Mouse (Mus musculus) hindbrain, postnatal 0 days (tissue): ENCODE measurements around the gene Usp32. TPM values are rescaled to one million over a fixed set of nuclear protein-coding genes. Genes with fewer than 3 reads are reported as not detected.
"Not testable (repeated sequence)": the region's sequence is repeated elsewhere in the genome, so short reads cannot be mapped to it uniquely, and the experiment has no call there.

ENCODE experiments used
- ATAC-seq: fragments of 200-750 bp; cut with Nextera tagmentation; 2 replicates; pipeline ENCODE4 v1.8.0; 2017; ENCODE audit warnings: mild to moderate bottlenecking, moderate TSS enrichment, moderate library complexity
- DNase-seq: peaks from one replicate; pipeline ENCODE4 v3.0.0-alpha.2; 2015; ENCODE audit warnings: low spot score
- H3K27ac ChIP-seq: fragments of 300-500 bp; sonication (generic); 2 replicates; pipeline ENCODE4 v1.5.1; 2014; ENCODE audit warnings: mild to moderate bottlenecking
- H3K27me3 ChIP-seq: fragments of 300-500 bp; sonication (generic); 2 replicates; pipeline ENCODE4 v1.6.1; 2014; ENCODE audit warnings: low read length, mixed read lengths; ENCODE audit not compliant: insufficient read depth
- H3K36me3 ChIP-seq: fragments of 300-500 bp; sonication (generic); 2 replicates; pipeline ENCODE4 v1.6.1; 2014; ENCODE audit warnings: low read length, mixed read lengths; ENCODE audit not compliant: insufficient read depth
- H3K4me1 ChIP-seq: fragments of 300-500 bp; sonication (generic); 2 replicates; pipeline ENCODE4 v1.6.1; 2014; ENCODE audit warnings: antibody characterized with exemption, low read length, mixed read lengths; ENCODE audit not compliant: insufficient read depth
- H3K4me2 ChIP-seq: fragments of 300-500 bp; sonication (generic); 2 replicates; pipeline ENCODE4 v1.6.1; 2014; ENCODE audit warnings: low read depth, mild to moderate bottlenecking, low read length, moderate library complexity, mixed read lengths
- H3K4me3 ChIP-seq: fragments of 300-500 bp; sonication (generic); 2 replicates; pipeline ENCODE4 v1.5.1; 2014; ENCODE audit warnings: low read length
- H3K9ac ChIP-seq: fragments of 300-500 bp; sonication (generic); replicated peaks from 2 replicates; pipeline ENCODE4 v1.6.1; 2014; ENCODE audit warnings: mild to moderate bottlenecking, low read length, moderate library complexity, mixed read lengths
- H3K9me3 ChIP-seq: fragments of 300-500 bp; sonication (generic); 2 replicates; pipeline ENCODE4 v1.6.1; 2016; ENCODE audit warnings: low read length, mixed read lengths
- CTCF ChIP-seq: IDR thresholded peaks from 2 replicates; pipeline ENCODE4 v1.5.1; 2016; ENCODE audit warnings: antibody characterized with exemption, control low read depth, low read depth
- WGBS: fragments of 180-500 bp; shearing (Covaris S2); extraction: QIAGEN DNeasy Blood & Tissue Kit; methylation state at CpG from one replicate; pipeline ENCODE4 v1.1.7; 2014; 5-methylcytosine and 5-hydroxymethylcytosine counted together
- polyA plus RNA-seq: library from polyadenylated mRNA; unstranded; fragments of >200 nt; fragmentation: Nextera tagmentation; extraction: Ambion mirVana; gene quantifications from 2 replicates; pipeline ENCODE4 v1.2.1, GENCODE M21; 2015
- total RNA-seq: library from RNA; depleted of rRNA; stranded (reverse); fragments of >200 nt; gene quantifications from 2 replicates; pipeline ENCODE4 v1.2.3, GENCODE M21; 2014

Usp32 gene
- total and polyA plus RNA-seq, 2 experiments from 2014 or later = 10.0 to 33.3 TPM

DNA sequence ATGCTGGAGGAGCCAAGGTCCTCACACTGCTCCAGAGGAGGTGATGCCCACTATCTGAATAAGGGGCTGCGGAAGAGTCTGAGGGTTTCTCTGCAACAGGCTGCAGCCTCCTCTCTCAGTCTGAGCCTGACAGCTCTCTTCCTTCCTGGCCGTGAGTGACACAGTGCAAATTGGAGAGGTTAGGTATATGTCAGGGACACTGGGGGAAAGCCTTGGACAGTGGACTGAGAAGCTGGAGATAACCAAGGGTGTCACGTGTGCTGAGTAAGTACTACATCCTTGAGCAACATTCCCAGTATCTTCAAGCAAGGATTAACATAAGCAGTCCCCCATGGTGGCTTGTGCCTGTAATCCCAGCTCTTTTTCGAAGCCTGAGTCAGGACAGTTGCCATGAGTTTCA lies 38.5 kb upstream of the Usp32 start:
- ATAC-seq (no peak), DNase-seq (no peak)
- H3K4me2 ChIP-seq = no peak overlapping the region
- WGBS = 86% methylated on average over 4 of the region's 4 CpGs
- no peak overlapping the region for H3K9ac ChIP-seq
- no peaks in the 10 kb centered on the region for H3K36me3 ChIP-seq
- H3K9me3 ChIP-seq = no peaks in the 10 kb centered on the region
- H3K27ac ChIP-seq = no peak overlapping the region
- no peak for TF ChIP-seq CTCF
- no peak overlapping the region for H3K4me3 ChIP-seq
- H3K4me1 ChIP-seq = no peaks in the 10 kb centered on the region
- H3K27me3 ChIP-seq = no peaks in the 10 kb centered on the region

DNA sequence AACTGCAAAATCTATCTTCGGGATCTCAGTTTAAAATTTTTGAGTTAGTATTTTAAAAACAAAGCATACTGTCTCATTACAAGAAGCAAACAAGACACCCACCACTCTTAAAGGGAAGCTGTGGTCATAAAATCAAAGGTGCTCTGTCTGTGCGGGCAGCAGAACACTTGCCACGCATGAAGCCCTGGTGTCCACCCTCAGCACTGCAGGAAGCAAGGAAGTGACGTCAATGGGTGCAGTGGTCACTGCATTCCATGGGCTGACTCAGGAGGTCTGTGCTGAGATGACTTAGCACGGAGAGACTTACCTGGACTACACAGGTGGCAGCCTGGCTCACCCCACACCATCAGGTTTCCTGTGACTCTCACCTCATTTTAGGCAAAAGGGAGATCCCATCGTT lies 37.8 kb upstream of the Usp32 start:
- TF ChIP-seq CTCF = no peak
- WGBS = 86% methylated on average over 6 of the region's 6 CpGs
- Histone ChIP-seq H3K9me3 (no peaks in the 10 kb centered on the region), H3K27me3 (no peaks in the 10 kb centered on the region), H3K4me3 (no peak overlapping the region), H3K4me1 (no peaks in the 10 kb centered on the region), H3K9ac (no peak overlapping the region), H3K4me2 (no peak overlapping the region), H3K36me3 (no peaks in the 10 kb centered on the region), H3K27ac (no peak overlapping the region)
- DNase-seq (no peak), ATAC-seq (no peak)

DNA sequence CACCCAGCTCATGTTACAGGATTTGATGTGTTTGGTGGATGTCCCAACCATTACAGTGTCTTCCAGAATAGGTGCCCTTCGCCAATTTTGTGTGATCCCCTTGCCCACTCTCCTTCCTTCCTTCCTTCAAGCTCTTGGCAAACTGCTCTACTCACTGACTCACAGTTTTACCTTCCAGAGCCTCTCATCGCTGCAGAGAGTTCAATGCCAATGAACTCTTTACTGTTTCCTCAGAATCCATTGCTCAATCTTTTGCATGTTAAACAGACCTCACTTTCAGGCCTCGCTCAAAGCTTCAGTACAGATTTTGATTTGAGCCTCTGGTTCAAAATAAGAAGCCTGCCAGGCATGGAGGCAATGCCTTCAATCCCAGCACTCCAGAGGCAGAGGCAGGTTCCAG lies 36.0 kb upstream of the Usp32 start:
- TF ChIP-seq CTCF = no peak
- Histone ChIP-seq H3K4me1 (no peaks in the 10 kb centered on the region), H3K27me3 (no peaks in the 10 kb centered on the region), H3K27ac (no peak overlapping the region), H3K9ac (no peak overlapping the region), H3K36me3 (no peaks in the 10 kb centered on the region), H3K4me2 (no peak overlapping the region), H3K9me3 (no peaks in the 10 kb centered on the region), H3K4me3 (no peak overlapping the region)
- ATAC-seq (no peak), DNase-seq (no peak)
- WGBS = 70% methylated on average over 3 of the region's 3 CpGs

DNA sequence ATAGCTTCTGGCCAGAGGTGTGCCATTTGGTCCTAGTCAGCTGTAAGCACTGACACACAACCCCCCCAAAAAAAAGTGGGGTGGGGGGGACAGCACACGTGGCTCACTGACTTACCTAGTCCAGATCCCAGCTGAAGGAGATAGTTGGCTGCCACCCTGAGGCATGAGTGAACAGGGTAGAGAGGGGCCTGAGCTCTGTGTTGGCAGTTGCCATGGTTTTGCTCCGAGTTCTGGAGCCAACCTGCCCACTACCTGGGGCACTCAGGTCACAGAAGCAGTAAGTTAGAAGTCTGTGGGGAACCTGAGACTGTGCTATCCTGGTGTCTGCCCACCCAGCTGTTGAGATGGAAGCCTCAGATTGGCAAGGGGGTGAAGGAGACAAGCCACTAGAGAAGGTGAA lies 30.9 kb upstream of the Usp32 start:
- Histone ChIP-seq H3K9ac (no peak overlapping the region), H3K27ac (no peak overlapping the region), H3K4me3 (no peak overlapping the region), H3K4me1 (no peaks in the 10 kb centered on the region), H3K36me3 (no peaks in the 10 kb centered on the region), H3K27me3 (no peaks in the 10 kb centered on the region), H3K9me3 (no peaks in the 10 kb centered on the region), H3K4me2 (no peak overlapping the region)
- DNase-seq (no peak), ATAC-seq (no peak)
- TF ChIP-seq CTCF = no peak
- 46% methylated on average over 2 of the region's 2 CpGs for WGBS

DNA sequence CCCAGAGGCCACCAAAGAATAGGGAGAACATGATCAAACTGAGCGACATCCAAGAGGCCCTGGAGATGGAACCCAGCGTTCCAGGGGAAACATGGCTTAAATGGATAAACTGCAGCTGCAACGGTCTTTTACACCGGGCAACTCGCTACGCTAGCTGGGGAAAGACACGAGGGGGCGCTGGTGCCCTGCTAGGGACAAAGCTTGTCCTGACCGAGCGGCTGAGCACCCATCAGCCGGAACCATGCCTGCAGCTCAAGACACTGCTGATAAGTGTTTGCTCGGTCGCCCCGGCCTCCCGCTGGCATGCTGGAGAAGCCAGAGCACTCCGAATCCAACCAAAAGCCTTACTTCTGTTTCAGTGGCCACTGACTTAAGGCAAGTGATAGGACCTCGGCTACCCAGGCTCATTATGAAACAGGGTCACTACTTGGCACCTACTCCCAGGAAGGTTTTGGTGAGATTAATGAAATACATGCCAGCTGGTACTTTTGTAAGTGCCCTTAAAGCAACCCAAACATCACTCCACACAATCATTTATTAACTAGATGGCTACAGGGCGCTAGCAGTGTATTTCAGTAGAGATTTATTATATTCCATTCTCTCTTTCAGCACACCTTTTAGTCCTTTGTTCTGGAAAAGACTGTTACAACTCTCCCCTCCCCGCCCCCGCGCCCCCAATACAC lies 30.2 kb upstream of the Usp32 start, which contains the start of gene 1700125H20Rik:
Gene 1700125H20Rik (plus strand): TSS at position 347 of the 683 bp plus-strand sequence.
- H3K27me3 ChIP-seq = no peaks in the 10 kb centered on the region
- ATAC-seq = peak; percentile 90
- WGBS = 11% methylated on average over 21 of the region's 21 CpGs

DNA sequence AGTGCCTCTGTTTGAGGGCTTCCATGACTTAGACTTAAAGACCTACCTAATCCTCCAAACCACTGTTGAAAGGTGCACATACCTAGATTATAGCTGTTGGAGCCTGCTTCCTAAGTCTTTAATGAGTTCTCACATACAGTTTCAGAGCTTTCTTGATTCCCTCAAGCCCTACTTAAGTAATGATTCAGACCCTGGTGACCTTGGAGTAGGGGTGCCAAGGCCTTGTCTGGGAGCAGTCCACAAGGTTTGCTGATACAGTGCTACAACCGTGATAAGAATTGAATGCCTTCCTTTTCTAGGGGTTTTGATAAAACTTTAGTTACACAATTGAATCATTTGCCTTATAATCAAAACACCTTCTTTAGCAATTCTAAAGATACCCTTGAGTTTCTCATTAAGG lies 27.5 kb upstream of the Usp32 start:
- ATAC-seq (no peak), DNase-seq (no peak)
- H3K9me3 ChIP-seq = no peaks in the 10 kb centered on the region
- H3K4me1 ChIP-seq = no peaks in the 10 kb centered on the region
- WGBS = 84% methylated on average over 1 of the region's 1 CpGs
- H3K4me2 ChIP-seq = no peak overlapping the region
- H3K27me3 ChIP-seq = no peaks in the 10 kb centered on the region
- H3K27ac ChIP-seq = no peak overlapping the region
- TF ChIP-seq CTCF = no peak
- H3K4me3 ChIP-seq = no peak overlapping the region
- no peaks in the 10 kb centered on the region for H3K36me3 ChIP-seq
- H3K9ac ChIP-seq = no peak overlapping the region

More for the DNA sequence above, 30.2 kb upstream of the Usp32 start, which contains the start of gene 1700125H20Rik:
- peak; percentile 93 for TF ChIP-seq CTCF
- Histone ChIP-seq H3K9me3 (no peaks in the 10 kb centered on the region), H3K9ac (peak within 1 kb of the TSS; percentile 39; the same call in 1 of the 2 replicates), H3K27ac (no peak within 1 kb of the TSS), H3K36me3 (no peaks in the 10 kb centered on the region), H3K4me3 (peak within 1 kb of the TSS; percentile 17; the same call in 1 of the 2 replicates), H3K4me2 (peak within 1 kb of the TSS; percentile 58), H3K4me1 (no peaks in the 10 kb centered on the region)
- DNase-seq = peak; percentile 93

DNA sequence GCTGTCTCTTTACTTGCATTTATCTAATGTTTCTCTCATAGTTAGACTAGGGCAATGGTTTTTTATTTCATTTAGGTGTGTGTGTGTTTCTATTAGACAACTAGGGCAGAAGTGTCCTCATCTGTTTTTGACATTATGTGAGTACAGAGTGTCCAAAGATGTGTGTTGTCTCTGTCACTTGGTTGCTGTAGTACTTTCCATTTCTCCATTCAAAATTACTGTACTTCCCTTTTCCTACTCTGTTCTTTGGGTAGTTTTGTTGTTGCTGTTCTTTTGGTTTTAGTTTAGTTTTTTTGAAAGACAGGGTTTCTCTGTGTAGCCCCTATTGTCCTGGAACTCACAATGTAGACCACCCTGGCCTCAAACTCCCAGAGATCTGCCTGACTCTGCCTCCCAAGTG lies 24.4 kb upstream of the Usp32 start:
- H3K27me3 ChIP-seq = no peaks in the 10 kb centered on the region
- DNase-seq = no peak
- no peak for TF ChIP-seq CTCF
- no peak overlapping the region for H3K9ac ChIP-seq
- no peak for ATAC-seq
- H3K4me1 ChIP-seq = no peaks in the 10 kb centered on the region
- H3K36me3 ChIP-seq = no peaks in the 10 kb centered on the region
- H3K9me3 ChIP-seq = no peaks in the 10 kb centered on the region
- H3K4me3 ChIP-seq = no peak overlapping the region
- no peak overlapping the region for H3K4me2 ChIP-seq
- H3K27ac ChIP-seq = no peak overlapping the region

DNA sequence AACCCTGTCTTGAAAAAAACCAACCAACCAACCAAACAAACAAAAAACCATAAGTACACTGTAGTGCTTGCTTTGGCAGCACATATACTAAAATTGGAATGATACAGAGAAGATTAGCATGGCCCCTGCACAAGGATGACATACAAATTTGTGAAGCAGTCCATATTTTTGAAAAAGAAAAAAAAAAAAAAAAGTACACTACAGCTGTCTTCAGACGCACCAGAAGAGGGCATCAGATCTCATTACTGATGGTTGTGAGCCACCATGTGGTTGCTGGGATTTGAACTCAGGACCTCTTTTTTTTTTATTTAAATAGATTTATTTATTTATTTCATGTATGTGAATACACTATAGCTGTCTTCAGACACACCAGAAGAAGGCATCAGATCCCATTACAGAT lies 23.1 kb upstream of the Usp32 start:
- not testable (repeated sequence) for H3K27ac ChIP-seq, H3K36me3 ChIP-seq, H3K4me3 ChIP-seq, H3K4me1 ChIP-seq, H3K27me3 ChIP-seq, H3K9ac ChIP-seq, ATAC-seq, H3K9me3 ChIP-seq, DNase-seq, H3K4me2 ChIP-seq
- 85% methylated on average over 1 of the region's 1 CpGs for WGBS
